25 mouse cellular contexts compared by ENCODE assay signal in genomic region chr7:80638460-80638859, GRCm38 (mm10). TPM values are rescaled to one million over a fixed set of nuclear protein-coding genes. Genes with fewer than 3 reads are reported as not detected.
DNase-seq lines count a peak whose midpoint lies in the region; ATAC-seq and TF ChIP-seq lines count a peak whose summit lies in the region.
"Had no signal": no experiment of that assay in that cellular context is flagged by ENCODE, and none has a peak within 500 bp of the region (broad histone marks: within the 10 kb centered on the region; RNA-seq: fewer than 3 reads in every experiment).

No protein-coding gene starts in this region.

- H3K27ac ChIP-seq in cerebellum, adult 2 months (ENCODE audit: insufficient read depth, low read length): peak overlapping the region; percentile 67; the same call in 1 of the 2 replicates
- peak overlapping the region; percentile 54 for H3K27ac ChIP-seq in liver, adult 2 months (replicated peaks; ENCODE audit: insufficient read depth, low read depth, low read length)
- no peak overlapping the region for H3K27ac ChIP-seq in liver, embryonic 11.5 days (ENCODE audit: low read depth, low read length)
- H3K27ac ChIP-seq: embryonic facial prominence, embryonic 12.5 days; forebrain, embryonic 12.5 days; heart, embryonic 10.5 days; hindbrain, embryonic 15.5 days; limb, embryonic 13.5 days; liver, embryonic 15.5 days; macrophage had no signal

- H3K27me3 ChIP-seq in cerebellum, adult 2 months (ENCODE audit: control insufficient read depth, insufficient read depth, low read length): no peaks in the 10 kb centered on the region
- no peaks in the 10 kb centered on the region for H3K27me3 ChIP-seq in liver, adult 2 months (ENCODE audit: control insufficient read depth, insufficient read depth, low read length)
- no peaks in the 10 kb centered on the region for H3K27me3 ChIP-seq in liver, embryonic 11.5 days (replicated peaks; ENCODE audit: control insufficient read depth, insufficient read depth, low read length)
- H3K27me3 ChIP-seq: CH12.LX; embryonic facial prominence, embryonic 12.5 days; forebrain, embryonic 12.5 days; hindbrain, embryonic 15.5 days; limb, embryonic 13.5 days; liver, embryonic 15.5 days had no signal

- H3K79me2 ChIP-seq in liver, adult 2 months (ENCODE audit: control insufficient read depth, insufficient read depth, low read length): peaks cover 7% of the 10 kb centered on the region; the same call in 1 of the 2 replicates

- no peaks in the 10 kb centered on the region for H3K9me3 ChIP-seq in liver, embryonic 11.5 days (ENCODE audit: control insufficient read depth, low read length)
- H3K9me3 ChIP-seq: embryonic facial prominence, embryonic 12.5 days; forebrain, embryonic 12.5 days; G1E; heart, embryonic 10.5 days; hindbrain, embryonic 15.5 days; limb, embryonic 13.5 days; liver, embryonic 15.5 days had no signal

- WGBS in cerebellum, adult 2 months: 69% methylated on average over 10 of the region's 10 CpGs
- WGBS in liver, adult 2 months: 70% methylated on average over 10 of the region's 10 CpGs
- WGBS in liver, embryonic 11.5 days: 80% methylated on average over 10 of the region's 10 CpGs

- no peak overlapping the region for H3K4me2 ChIP-seq in liver, embryonic 11.5 days
- H3K4me2 ChIP-seq: embryonic facial prominence, embryonic 12.5 days; forebrain, embryonic 12.5 days; hindbrain, embryonic 15.5 days; limb, embryonic 13.5 days; liver, embryonic 15.5 days; midbrain, embryonic 11.5 days had no signal

- no peak for TF ChIP-seq POLR2A in cerebellum, adult 2 months (IDR thresholded peaks at IDR 0.05; ENCODE audit: borderline replicate concordance, insufficient read depth, low read length)
- no peak for TF ChIP-seq POLR2A in liver, adult 2 months (IDR thresholded peaks at IDR 0.05; ENCODE audit: extremely low read depth, insufficient read depth, low read length)

- no peaks in the 10 kb centered on the region for H3K36me3 ChIP-seq in liver, adult 2 months (ENCODE audit: control insufficient read depth, insufficient read depth, low read length)
- no peaks in the 10 kb centered on the region for H3K36me3 ChIP-seq in liver, embryonic 11.5 days (ENCODE audit: control insufficient read depth, insufficient read depth, low read length)
- H3K36me3 ChIP-seq: embryonic facial prominence, embryonic 12.5 days; forebrain, embryonic 12.5 days; heart, embryonic 10.5 days; hindbrain, embryonic 15.5 days; limb, embryonic 13.5 days; liver, embryonic 15.5 days had no signal

- no peak for ATAC-seq in liver, embryonic 11.5 days (replicated peaks; ENCODE audit: low FRiP score)
- ATAC-seq: activated CD4-positive, CD25-positive, alpha-beta regulatory T cell, adult 4 months; lung, postnatal 0 days had no signal

- TF ChIP-seq CTCF in cerebellum, adult 2 months (IDR thresholded peaks at IDR 0.05; ENCODE audit: borderline replicate concordance, insufficient read depth, low read depth, low read length): no peak
- no peak for TF ChIP-seq CTCF in liver, adult 2 months (IDR thresholded peaks at IDR 0.05; ENCODE audit: low read depth, low read length)

- no peak overlapping the region for H3K9ac ChIP-seq in liver, adult 2 months (ENCODE audit: low read depth, low read length)
- no peak overlapping the region for H3K9ac ChIP-seq in liver, embryonic 11.5 days (ENCODE audit: low read depth, low read length)
- H3K9ac ChIP-seq: embryonic facial prominence, embryonic 12.5 days; forebrain, embryonic 12.5 days; hindbrain, embryonic 15.5 days; limb, embryonic 13.5 days; liver, embryonic 15.5 days had no signal

- H3K4me3 ChIP-seq in cerebellum, adult 2 months (replicated peaks; ENCODE audit: insufficient read depth, low read depth, low read length): no peak overlapping the region
- H3K4me3 ChIP-seq in liver, adult 2 months (ENCODE audit: insufficient read depth, low read depth, low read length): no peak overlapping the region
- H3K4me3 ChIP-seq in liver, embryonic 11.5 days (ENCODE audit: low read depth, low read length): no peak overlapping the region
- H3K4me3 ChIP-seq: embryonic facial prominence, embryonic 12.5 days; forebrain, embryonic 12.5 days; heart, embryonic 10.5 days; hindbrain, embryonic 15.5 days; limb, embryonic 13.5 days; liver, embryonic 15.5 days had no signal

- H3K4me1 ChIP-seq in cerebellum, adult 2 months (ENCODE audit: control insufficient read depth, insufficient read depth, low read length): peaks cover 75% of the 10 kb centered on the region
- peaks cover 34% of the 10 kb centered on the region for H3K4me1 ChIP-seq in liver, adult 2 months (ENCODE audit: control insufficient read depth, insufficient read depth, low read length)
- H3K4me1 ChIP-seq in liver, embryonic 11.5 days (replicated peaks; ENCODE audit: control insufficient read depth, insufficient read depth, low read length): peaks cover 62% of the 10 kb centered on the region

- no peak for DNase-seq in cerebellum, adult 2 months
- no peak for DNase-seq in cerebellum, adult 11 months
- DNase-seq in liver, adult 2 months (ENCODE audit: extremely low read depth, low read depth, low spot score): no peak
- DNase-seq in liver, embryonic 11.5 days (ENCODE audit: low spot score): no peak
- peak; percentile 45 to 52 for DNase-seq in B cell, adult 2 months
- peak; percentile 42 for DNase-seq in naive thymus-derived CD4-positive, alpha-beta T cell, adult 2 months (ENCODE audit: low read depth)
- no peak for DNase-seq in neural tube, embryonic 10.5 days (ENCODE audit: extremely low spot score, low spot score)
- no peak for DNase-seq in thymus, postnatal 36 days
- DNase-seq: adrenal gland, adult 8-10 months; cerebellum, adult 9-11 months; kidney, adult 9 months; kidney, postnatal 36 days; layer of hippocampus, adult 9-11 months had no signal

RNA-seq across cellular contexts. Expression of gene Crtc3, which starts 50.2 kb away (rescaled TPM):
- polyA plus RNA-seq in cerebellum, adult 2 months (2012; rRNA removed): 21.7 and 24.8 TPM in 2 replicates
- total RNA-seq in liver, adult 2 months (2014; rRNA removed): 3.0 and 5.4 TPM in 2 replicates
- 8.7 and 12.9 TPM in 2 replicates for polyA plus RNA-seq in liver, adult 2 months (2012; rRNA removed)
- polyA plus RNA-seq in liver, embryonic 11.5 days (2014; fragmentation: Nextera tagmentation; extraction: Ambion mirVana): 13.1 and 16.6 TPM in 2 replicates

Comparison
In these comparisons a context has a peak if more than half of its experiments do, and no peak if none do; other contexts are left out.
1. DNase-seq: peak in B cell, adult 2 months (2 of 2) and naive thymus-derived CD4-positive, alpha-beta T cell, adult 2 months (single experiment); none in cerebellum, adult 2 months (0 of 2), cerebellum, adult 11 months (single experiment), liver, adult 2 months (single experiment), liver, embryonic 11.5 days (single experiment), neural tube, embryonic 10.5 days (single experiment) and thymus, postnatal 36 days (0 of 2).